Mouse (Mus musculus) cerebellum, postnatal 10 days (tissue): ENCODE data around the gene Polr3gl.

Experiments used
- DNase-seq, 2 experiments: peaks; one replicate each; pipeline ENCODE4 v3.0.0; 2021; ENCODE audit warnings: mixed read lengths in 2 of 2

Gene Polr3gl

GRCm38 (mm10) chr3:96571336-96571735 lies 22.6 kb downstream of the Polr3gl start:
- no peak for DNase-seq

DNA sequence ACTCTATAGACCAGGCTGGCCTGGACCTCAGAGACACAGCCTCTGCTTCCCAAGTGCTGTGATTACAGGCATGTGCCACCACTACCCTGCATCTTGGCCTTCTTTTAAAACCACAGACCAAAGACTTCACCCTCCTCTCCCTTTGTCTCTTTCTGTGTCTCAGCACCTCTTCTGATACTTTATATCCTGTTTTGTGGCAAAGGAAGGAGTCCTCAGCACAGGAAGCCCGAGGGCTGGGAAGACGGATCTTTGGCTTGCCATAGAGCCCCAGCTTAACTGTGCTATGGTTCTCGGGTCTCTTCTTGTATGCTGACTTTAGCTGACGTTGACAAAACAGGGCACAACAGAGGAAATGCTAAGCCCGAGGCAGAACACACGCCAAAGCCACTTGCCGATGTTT lies 23.3 kb downstream of the Polr3gl start:
- DNase-seq: no peak

DNA sequence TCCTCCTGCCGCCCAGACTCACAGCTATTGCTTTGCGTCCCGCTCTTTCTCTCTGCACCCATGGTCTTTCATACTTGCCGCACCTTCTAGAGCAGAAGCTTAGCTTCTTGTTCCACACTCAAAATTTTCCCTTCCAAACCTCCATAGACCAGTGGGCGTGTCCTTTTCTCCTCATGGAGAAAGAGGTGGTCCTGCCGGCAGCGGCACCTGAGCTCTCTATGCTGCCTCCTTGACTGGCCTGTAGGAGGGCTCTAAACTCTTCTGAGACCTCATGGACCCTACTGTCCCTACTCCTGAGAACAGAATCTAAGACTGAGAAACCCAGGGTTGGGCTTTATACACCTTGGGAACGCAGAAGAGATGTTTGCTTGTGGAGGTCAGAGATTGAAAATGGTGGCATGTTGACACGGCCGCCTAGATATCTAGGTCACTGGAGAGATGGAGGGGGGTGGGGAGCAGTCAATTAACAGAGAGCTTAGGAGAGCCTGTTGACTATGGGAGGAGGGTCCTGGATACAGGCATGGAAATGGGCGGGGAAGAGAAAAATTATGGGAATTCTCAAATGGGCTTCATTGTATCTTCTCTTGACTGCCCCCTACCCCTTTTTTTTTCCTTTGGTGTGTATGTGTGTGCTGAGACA lies 23.9 kb downstream of the Polr3gl start:
- no peak for DNase-seq

DNA sequence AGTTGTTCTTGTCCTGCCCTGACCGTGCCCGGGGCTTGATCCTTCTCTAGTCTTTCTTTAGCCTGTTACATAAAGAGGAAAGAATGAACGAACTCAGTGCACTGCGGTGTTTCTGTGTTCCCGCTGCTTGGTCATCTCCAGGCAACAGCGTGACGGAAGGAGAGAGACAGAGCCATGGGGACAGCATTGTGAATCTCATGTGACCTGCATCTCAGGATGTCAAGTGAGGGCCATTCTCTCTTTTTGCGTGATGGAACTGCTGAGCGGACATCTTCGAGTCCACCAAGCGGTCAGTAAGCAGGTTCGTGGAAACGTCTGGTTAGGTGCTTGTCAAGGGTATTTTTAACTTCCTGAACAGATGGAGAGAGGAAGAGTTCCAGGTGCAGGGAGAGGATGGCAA lies 24.5 kb downstream of the Polr3gl start:
- no peak for DNase-seq

DNA sequence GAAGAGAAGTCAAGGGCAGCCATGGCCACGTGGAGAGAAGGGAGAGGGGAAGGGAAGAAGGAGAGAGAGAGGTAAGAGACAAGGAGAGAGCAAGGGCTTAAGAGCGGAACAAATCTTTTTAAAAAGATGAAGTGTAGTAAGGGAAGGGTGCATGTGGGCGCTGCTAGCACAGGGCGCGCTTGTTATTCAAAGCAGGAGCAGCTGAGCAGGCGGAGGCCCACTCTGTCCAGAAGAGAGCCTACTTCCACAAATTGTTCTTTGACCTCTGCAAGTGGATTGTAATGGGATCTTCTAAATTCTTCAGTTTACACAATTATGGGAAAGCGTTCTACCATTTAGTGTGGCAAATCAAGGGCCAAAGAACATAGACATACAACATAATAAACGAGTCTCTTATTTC lies 25.4 kb downstream of the Polr3gl start:
- no peak for DNase-seq

- no peak for DNase-seq
These were observed 27.1 kb downstream of the Polr3gl start for GRCm38 (mm10) chr3:96566661-96567450.

DNA sequence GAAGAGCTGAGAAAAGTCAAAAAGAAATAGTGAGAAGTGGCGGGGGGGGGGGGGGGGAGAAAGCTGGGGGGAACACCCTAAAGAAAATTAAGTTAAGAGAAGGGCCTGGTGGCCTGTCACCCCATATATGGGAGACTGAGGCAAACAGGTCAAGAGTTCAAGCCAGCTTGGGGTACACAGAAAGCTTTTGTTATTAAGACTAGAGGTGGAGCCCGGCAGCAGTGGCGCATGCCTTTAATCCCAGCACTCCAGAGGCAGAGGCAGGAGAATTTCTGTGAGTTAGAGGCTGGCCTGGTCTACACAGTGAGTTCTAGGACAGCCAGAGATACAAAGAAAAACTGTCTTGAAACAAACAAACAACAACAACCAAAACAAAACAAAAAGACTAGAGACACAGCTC lies 28.9 kb downstream of the Polr3gl start:
- no peak for DNase-seq

GRCm38 (mm10) chr3:96564633-96565032 lies 29.3 kb downstream of the Polr3gl start:
- DNase-seq: no peak

DNA sequence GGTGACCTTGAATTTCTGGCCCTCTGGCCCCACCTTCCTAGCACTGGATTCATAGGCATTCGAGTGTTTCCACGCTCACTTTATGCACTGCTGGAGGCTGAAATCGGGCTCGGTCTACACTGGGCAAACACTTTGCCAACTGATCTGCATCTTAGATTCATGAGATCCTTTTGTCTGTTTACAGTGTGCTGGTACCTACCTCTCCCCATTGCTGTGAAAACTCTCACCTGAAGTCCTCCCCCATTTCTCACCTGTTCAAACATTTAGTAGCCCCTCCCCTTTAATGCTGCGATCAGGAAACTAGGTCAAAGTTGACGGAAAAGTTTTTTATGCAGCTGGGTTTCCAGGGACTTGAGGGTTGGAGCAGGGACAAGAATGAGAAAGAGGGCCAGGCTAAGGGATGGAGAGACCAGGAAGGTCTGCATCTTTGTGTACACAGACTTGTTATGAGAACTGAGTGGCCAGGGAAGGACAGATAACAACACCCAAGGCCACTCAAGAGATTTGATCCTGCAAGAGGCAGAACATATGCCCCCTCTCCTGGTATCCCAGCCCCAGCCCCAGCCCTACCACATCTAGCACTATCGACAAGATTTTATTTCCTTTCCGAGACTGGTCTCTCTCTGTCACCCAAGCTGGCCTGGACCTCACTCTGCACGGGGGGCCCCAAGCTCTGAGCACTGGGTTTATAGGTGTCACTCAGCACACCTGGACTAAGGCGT lies 29.9 kb downstream of the Polr3gl start:
- no peak for DNase-seq

DNA sequence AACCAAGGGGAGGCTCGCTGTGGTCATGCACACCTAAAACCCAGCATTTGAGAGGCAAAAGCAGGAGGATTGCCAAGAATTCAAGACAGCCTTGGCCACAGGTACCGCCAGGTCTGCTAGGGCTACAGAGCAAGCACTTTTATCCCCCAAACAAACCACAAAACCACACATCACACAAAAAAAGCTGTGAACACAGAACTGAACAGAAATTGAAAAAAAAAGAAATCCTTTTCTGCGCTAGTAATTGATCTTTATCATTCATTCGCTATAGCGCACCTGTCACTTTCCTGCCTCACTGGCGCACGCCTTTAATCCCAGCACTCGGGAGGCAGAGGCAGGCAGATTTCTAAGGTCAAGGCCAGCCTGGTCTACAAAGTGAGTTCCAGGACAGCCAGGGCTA lies 30.7 kb downstream of the Polr3gl start:
- DNase-seq: no peak

- no peak for DNase-seq
These were observed 31.9 kb downstream of the Polr3gl start for GRCm38 (mm10) chr3:96561946-96562681.

GRCm38 (mm10) chr3:96560881-96561668 lies 32.9 kb downstream of the Polr3gl start:
- no peak for DNase-seq

DNA sequence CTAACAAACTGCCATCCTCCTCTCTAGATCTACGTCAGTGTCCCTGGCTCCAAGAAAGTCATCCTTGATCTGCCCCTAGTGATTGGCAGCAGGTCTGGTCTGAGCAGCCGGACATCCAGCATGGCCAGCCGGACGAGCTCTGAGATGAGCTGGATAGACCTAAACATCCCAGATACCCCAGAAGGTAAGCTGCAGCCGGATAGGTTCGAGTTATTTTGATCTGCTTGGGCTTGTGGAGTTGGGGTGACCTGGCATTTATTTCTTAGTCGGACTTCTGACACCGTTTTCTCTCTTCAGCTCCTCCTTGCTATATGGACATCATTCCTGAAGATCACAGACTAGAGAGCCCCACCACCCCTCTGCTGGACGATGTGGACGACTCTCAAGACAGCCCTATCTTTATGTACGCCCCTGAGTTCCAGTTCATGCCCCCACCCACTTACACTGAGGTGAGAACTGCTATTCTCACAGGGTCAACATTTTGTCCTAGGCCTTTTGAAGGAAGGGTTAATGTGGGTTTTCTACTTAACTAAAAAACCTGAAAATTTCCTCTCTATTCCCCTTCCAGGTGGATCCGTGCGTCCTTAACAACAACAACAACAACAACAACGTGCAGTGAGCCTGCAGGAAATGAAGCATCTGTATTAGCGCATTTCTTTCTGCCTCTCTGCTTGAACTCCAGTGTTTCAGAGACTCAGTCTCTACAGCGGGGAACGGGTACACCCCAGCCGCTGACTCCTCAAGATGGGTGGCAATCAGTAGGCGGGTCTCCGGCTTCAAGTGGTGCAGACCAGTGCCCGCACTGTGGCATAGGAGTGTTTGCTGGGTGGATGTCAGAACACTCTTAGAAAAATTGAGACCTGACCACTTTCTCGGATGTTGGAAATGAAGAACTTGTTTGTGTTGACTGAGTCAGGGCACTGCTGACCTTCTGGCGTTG lies 33.8 kb downstream of the Polr3gl start:
- DNase-seq: peak in 1 of 2 experiments; percentile 39

DNA sequence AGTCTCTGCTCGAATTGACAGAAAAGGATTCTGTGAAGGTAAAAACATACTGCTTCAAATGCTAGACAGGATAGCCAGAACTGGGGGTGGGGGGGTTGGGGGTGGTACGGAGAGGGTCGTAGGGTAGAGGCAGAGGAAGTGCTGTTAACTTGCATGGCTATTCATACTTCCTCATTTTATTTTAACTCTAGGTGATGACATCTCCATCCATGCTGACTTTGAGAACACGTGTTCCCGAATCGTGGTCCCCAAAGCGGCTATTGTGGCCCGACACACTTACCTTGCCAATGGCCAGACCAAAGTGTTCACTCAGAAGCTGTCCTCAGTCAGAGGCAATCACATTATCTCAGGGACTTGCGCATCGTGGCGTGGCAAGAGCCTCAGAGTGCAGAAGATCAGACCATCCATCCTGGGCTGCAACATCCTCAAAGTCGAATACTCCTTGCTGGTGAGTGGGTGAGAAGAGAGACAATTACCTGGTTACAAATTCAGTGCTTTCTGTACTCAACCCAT lies 34.5 kb downstream of the Polr3gl start:
- no peak for DNase-seq

DNA sequence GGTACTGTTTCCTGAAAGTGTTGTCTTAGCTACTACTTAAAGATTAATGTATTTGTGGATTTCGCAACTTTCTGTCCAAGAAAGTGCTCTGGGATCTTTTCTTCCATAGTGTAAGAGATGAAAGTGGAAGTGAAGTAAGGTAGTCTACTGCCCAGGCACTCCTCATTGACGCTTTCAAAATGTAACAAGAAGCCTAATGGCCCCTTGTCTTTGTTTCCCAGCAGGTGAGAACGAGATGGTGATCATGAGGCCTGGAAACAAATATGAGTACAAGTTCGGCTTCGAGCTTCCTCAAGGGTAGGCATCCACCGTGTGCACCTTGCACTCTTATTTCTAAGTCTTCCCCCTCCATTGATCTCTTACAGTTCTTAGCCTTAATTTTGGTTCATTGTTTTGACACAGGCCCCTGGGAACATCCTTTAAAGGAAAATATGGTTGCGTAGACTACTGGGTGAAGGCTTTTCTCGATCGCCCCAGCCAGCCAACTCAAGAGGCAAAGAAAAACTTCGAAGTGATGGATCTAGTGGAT lies 35.2 kb downstream of the Polr3gl start:
- DNase-seq: peak in 1 of 2 experiments; percentile 36

DNA sequence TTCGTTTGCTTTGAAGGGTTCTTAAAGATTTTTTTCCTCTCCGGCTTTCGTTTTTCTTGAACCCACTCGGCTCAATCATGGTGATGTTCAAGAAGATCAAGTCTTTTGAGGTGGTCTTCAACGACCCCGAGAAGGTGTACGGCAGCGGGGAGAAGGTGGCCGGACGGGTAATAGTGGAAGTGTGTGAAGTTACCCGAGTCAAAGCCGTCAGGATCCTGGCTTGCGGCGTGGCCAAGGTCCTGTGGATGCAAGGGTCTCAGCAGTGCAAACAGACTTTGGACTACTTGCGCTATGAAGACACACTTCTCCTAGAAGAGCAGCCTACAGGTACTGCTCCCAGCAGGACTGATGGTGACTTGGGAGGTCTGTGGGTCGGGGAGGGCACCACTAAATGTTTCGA lies 35.8 kb downstream of the Polr3gl start:
- DNase-seq: peak; percentile 61 to 66

DNA sequence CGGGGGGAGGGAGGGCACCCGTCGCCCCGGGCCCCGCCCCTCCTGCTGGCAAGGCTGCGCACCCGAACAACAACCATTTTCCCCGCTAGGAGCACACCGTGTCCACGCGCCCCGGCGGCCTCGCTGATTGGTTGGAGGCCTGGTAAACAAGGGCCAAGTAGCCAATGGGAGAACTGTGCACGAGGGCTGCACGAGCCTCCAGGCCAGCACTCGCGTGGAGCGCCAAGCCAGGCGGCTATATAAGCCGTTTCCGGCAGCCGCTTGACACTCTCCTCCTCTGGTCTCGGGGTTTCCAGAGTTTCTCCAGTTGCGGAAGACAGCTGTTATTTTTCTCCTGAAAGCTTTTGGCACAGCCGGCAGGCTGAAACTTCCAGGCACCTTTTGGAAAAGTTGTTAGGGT lies 36.3 kb downstream of the Polr3gl start, which contains the start of gene Txnip:
Gene Txnip (plus strand): TSS at position 264 of the 400 bp plus-strand sequence.
- DNase-seq: peak; percentile 99 to 100

DNA sequence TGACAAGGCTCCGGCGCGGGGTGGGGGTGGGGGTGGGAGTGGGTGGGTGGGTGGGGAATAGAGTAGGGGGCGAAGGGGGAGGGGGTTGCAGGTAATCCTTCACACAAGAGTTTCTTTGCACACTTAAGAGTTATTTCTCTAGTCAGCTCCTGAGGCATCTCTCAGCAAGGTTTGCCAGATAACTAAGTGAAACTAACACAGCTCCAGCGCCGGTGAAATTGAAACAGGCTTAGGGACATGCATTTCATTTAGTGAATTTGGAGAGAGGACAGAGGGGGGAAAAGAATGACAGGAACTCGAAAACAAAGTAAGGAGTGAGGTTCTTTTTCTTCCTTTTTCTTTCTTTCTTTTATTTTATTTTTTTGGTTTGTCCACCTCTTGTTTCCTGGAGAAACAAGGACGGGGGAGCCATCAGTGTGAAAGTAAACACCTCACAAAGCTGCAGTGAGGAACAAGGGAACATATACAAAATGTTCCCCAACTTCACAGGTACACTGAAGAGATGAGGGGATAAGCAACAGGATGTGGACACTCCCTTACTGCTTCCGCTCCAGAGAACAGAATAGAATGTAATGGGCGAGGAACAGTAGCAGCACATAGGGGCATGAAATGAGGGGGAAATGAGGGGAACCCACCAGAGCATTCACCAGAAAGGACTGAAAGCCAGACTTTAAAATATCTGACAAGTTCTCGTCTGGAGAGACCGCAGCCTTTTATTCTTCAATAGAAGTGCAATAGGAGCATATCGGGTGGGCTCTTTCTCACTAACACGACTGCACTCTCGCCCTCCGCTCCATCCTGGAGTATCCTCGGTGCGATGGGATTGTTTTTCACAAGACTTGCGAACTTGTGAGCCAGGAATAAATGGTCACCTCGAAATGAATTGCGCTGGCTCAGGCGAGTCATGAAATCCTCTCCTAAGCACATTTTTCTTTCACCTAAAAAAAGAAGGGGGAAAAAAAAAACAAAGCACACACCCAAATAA lies 37.0 kb downstream of the Polr3gl start:
- no peak for DNase-seq

DNA sequence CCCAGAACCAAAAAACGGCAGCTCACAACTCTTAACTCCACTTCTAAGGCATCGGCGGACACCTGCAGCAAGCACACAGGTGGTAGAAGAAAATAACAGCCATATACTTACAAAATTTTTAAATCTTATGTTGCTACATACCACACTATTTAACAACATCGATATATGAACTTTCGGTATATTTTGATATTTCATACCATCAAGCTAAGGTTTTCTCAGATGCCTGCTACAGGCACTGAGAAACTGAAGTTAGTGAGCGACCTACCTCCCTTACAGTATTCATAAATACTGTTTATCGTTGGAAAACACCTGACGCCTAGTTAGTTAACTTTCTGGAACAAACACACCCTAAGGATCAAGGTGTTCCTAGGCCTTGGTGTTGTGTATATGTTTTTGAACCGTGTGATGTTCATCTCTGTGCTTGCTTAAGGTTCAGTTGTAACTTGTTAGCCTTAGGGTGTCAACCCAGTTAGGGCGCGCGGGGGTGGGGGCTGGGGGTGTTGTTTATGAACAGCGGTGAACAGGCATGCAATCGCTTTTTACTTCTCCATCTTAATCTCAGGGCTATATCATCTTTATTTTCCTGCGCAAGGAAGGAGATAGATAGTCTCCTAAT lies 37.9 kb downstream of the Polr3gl start:
- no peak for DNase-seq
